Mouse (Mus musculus): ENCODE measurements at regions not wholly inside any gene's neighbourhood (a gene's known extent, or its start where the extent isn't known, plus 50 kb on each side); places are given as distances from the start of the nearest gene placed in this dataset.

- TF ChIP-seq CTCF (IDR thresholded peaks at IDR 0.05) (no peak), POLR2A (IDR thresholded peaks at IDR 0.05; ENCODE audit: insufficient read depth, low read depth, low read length) (no peak), EP300 (IDR thresholded peaks at IDR 0.05; ENCODE audit: insufficient read depth, low read depth, low read length) (no peak)
Observed at GRCm38 (mm10) chr12:25262461-25262860, 165.5 kb upstream of the Id2 start.
